Mouse (Mus musculus) lung, adult 18-20 months (tissue): ENCODE data around the gene Stat3.

Source experiments
- DNase-seq, 2 experiments: peaks; one replicate each; pipeline ENCODE4 v3.0.0; 2022; ENCODE audit warnings: mixed read lengths in 2 of 2

Gene Stat3

DNA sequence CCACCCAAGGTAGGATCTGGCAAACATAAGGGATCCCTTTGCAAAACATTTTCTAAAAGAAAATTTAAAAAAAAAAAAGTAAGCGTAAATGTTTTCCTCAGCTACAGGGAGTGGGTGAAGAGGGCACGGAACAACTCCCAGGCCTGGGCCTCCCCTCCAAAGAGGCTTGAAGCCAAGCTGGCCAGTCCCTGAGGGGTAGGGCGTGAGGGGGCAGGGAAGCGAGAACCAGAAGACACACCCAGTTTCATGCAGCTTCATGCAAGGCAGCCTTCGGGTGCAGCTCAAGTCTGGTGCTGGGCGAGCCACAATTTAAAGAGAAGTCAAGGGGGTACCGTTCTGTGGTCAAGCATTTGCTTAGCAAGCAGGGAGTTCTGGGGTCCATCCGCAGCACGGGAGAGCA, 24.3 kb upstream of the Stat3 start:
- peak; percentile 81 to 85 for DNase-seq

DNA sequence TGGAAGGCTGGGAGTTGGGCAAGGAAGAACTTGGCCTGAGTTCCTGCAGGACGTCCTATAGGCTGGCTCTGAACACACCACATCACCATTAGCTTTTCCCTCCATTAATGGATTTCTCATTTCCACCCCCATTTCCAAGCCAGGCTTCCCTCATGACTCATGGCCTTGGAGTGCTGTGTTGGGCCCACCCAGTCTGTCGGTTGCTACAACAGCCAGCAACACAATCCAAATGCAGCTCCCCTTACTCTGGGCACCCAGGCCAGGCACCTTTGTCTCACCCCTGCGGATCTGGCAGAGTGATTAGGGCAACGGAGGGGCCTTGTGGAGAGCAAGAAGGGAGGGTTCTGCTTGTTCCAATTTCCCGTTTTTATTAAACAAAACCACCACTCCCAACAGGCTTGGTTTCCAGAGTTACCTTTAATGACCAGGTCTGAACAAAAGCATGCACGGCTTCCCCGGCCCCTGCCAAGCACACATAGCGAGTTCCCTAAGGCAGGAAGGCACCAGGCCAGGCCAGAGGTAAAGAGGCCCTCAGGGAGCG, 23.1 kb upstream of the Stat3 start:
- DNase-seq = peak; percentile 78 to 83

DNA sequence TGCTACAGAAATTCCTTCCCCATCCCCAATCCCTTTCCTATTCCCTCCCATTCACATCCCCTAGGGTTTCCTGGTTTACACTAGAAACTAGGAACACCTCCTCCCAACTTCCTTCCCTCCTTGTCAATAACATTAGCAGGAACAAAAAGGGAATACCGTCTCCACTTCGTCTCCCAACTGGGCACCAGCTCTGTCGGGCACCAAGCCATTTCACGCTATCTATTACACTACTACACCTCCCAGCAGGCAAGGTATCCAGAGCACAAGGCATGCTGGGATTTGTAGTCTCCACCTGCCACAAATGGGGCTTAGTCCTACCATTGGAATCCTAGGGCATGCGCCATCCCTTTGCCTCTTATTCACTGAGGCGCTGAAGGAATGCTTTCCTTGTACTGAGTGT, 21.2 kb upstream of the Stat3 start:
- DNase-seq = peak; percentile 86 to 91

DNA sequence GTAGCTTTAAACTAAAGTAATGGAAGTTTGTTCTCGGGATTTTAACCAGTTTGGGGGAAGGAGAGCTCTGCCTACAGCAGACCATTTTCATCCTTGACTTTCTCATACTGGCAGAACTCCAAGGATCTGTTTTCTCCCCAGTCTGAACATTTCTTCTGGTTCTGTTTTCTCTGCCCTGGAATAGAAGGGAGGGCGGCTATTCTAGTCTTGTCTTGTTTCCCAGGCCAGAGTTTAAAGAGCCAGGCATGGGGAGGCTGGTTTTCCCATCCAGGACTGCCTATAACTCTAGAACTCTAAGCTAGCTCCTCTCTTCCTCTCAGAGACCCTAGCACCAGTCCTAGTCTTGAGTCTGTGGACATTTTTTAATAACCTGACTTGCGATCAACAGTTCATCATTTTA, 20.5 kb upstream of the Stat3 start:
- no peak for DNase-seq

DNA sequence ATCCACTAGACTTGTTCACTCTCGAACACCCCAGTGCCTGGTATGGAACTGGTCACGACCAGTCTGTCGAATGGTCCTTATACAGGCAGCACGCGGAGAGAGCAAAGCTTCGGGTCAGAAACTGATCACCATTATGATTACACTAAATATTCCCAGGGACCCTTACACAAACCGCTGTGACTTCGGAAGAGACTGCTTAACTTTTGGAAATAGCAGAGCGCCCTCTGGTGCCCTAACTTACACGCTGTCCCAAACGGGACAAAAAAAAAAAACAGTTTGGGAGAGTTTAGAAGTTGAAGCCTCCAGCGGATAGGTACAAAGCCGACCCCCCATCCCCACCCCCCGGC, 20.1 kb upstream of the Stat3 start:
- DNase-seq = peak; percentile 64 to 77

DNA sequence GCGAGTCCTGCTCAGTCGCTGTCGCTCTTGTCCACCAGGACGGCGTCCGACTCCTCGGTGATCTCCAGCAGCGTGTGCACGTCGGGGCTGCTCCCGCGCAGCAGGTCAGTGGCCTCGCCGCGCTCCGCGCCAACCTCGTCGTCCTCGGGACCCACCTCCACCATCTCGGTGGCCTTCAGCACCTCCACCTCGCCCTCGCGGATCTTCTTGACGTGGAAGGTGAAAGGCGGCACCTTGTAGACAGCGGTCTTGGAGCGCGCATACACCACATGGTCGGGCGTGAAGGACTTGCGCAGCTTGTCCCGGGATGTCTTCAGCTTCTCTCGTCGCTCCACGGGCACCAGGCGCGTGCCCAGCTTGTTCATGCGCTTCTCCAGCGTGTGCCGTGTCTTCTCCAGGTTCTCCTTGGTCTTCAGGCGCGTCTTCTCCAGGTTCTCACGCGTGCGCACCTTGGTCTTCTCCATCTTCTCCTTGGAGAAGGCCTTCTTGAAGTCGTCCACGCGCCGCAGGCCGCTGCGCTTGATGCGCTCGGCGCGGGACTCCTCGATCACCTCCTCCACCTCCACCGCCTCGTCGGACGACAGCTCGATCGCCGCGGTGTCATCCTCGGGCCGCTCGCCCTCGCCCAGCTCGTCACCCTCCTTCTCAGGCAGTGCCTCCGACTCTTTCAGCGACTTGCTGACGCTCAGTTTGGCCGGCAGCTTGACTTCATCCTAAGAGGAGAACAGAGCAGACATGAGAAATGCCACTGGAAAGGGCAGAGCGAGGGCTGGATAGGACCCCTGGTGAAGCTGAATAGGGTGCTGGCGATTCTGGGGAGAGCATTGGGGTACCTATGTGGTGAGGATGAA, 19.5 kb upstream of the Stat3 start:
- DNase-seq = no peak

DNA sequence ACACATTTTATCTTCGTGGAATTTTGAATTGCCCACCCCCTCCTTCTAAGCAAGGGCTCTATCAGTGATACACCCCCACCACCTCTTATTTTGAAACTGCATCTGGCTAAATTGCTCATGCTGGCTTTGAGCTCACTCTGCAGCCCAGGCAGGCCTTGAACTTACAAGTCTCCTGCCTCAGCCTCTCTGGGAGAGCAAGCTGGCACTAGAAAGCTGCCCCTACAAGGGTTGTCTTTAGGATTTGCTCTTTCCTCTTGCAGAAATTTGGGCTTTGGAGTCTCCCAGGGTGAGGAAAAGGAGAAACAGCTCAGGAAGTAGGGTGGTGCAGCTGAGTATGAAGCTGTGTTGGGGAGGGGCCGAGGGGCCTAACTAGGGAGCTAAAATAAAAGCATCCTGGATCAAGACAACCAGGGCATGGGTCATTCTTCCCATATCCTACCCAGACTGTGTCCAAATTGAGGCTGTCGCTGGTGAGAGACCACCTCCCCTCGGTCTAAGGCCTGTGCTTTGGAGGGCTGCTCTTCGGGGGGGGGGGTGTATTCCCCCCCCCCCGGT, 18.7 kb upstream of the Stat3 start:
- DNase-seq = no peak

DNA sequence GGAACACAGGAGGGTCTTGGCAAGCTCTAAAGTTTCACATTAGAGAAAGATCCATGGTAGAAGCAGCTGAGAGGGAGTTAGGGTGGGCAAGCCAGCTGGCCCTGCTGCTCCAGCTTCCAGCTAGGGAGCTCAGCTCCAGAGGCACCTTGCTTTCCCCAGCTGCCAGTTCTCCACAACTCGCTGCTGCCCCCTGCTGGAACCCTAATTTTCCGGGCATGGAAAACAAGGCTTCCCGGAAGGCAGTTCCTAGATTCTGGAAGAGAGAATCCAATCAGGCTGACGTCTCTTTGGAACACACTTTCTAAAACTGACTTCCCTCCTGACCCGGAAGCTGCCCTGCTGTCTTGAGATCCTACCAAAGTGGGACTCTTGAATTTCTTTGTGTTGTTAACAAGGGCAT, 17.9 kb upstream of the Stat3 start:
- DNase-seq = peak; percentile 86 to 91

DNA sequence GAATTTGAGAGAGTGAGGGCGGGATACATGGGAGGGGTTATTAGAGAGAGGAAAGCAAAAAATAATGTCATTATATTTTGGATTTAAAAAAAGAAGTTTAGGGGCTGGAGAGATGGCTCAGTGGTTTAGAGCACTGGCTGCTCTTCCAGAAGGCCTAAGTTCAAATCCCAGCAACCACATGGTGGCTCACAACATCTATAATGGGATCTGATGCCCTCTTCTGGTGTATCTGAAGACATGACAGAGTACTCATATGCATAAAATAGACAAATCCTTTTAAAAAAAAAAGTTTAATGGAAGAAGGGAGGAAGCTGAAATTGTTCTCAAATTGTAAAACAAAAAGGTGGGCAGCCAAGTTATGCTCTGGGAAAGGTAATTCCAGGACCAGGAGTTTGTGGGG, 10.2 kb upstream of the Stat3 start:
- DNase-seq = no peak

DNA sequence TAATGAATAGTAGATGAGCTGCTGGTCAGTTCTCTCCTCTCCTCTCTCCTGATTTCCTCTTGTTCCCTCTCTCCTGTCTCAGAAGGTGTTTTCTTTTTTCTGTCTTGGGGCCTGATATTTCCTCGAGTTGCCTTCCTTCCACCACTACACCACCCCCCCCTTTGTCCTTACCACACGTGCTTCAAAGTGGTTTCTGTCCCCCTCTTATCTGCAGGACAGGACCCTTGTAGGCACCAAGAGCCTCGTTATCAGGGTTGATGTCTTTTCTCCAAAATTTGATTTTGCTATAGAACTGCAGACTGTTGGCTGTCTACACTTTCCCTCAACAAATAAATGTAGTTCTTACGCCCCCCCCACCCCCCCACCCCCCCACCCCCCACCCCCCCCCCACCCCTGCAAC, 9.0 kb upstream of the Stat3 start:
- no peak for DNase-seq

DNA sequence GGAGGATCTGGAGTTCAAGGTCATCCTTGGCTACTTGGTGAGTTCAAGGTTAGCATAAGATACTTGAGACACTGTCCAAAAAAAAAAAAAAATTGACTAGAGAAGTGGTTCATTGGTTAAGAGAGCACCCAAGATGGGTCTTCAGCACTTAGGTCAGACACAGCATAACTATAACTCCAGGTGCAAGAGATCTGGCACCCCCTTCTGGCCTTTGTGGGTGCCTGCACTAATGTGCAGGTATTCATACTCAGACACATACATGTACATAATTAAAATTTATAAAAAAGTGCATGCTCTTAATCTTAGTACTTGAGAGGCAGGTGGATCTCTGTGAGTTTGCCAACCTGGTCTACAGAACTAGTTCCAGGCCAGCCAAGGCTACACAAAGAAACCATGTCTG, 8.2 kb upstream of the Stat3 start:
- DNase-seq = no peak

DNA sequence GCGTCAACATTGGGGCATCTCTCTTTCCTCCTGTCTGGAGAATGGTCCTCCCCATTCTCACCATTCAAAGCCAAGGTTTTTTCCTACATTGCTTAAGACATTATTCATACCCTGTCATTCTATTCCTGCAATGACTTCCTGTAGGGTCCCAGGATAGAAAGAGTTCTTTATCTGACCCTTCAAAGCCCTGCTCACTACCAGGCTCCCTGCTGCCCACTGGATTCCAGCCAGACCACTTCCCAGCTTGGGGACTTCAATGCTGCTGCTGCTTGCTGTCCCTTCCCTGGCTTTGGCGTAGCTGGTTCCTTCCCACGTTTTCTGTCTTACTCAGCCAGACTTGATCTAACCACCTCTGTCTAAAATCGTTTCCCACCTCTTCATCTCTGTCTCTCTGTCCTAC, 7.5 kb upstream of the Stat3 start:
- DNase-seq = no peak

DNA sequence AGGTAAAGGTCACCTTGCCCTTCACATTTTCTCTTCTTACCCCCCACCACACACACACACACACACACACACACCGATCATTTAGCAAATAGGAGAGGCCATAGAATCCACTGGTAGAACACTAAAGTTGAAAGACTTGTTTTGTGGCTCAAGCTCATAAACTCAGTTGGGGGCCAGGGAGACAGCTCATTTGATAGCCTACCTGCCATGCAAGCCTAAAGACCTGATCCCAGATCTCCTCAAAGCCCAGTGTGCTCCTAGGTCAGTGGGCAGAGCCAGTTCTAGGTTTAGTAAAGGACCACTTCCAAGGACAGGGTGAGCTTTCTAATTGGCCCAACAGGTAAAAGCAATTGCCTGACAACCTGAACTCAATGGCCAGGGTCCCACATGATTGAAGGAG, 3.0 kb upstream of the Stat3 start:
- no peak for DNase-seq

DNA sequence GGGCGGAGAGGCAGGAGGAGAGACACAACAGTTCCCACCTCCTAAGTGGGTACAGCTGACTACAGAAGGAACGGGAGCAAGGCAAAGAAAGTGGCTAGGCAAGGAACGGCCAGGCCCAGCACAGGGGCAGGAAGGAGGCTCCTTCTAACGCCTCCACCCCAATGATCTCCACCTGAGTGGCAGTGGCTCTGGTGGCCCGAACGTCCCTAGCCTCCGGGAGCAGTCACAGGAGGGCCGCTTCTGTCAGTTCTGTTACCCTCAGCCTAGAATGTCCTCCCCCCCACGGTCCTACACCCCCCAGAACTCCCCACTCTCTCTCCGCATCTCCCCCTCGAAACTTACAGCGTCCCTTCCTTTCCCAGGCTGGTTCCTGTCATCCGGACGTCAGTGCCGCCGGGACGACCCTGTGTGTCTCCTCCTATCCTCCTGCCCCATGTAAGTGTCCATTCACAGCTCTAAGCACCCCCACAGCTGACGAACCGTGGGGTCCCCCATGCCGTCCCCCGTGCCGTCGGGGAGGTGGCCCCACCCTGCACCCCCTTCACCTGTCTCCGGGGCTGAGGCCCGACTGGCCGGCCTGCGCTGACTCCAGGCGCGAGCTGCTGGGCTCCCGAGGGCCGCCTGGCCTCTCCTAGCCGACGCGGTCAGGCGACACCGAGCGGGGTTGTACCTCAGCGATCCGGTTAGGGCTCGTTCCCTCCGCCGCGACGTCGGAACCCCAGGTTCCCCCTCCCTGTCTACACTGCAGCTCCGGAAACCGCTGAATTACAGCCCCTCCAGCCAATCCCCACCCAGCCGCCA, 429 bp downstream of the Stat3 start:
- peak in 1 of 2 experiments; percentile 42 for DNase-seq

DNA sequence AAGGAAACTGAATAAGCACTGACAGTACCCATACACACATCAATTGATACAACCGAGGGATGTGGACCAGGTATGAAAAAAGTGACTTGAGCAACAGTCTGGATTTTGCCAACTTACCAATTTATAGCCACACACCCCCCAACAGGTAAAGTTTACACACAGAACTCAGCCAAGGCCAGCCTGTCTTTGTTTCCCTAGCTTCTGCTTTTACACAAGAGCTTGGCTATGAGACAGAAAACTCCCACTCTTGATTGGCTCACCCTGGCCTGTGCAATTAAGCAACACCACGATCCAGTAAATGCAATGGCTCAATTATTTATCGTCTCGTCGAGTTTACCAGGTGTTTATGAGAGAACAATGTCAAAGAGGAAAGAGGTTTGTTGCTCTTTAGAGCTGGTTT, 1.2 kb downstream of the Stat3 start:
- DNase-seq = peak; percentile 76 to 88

DNA sequence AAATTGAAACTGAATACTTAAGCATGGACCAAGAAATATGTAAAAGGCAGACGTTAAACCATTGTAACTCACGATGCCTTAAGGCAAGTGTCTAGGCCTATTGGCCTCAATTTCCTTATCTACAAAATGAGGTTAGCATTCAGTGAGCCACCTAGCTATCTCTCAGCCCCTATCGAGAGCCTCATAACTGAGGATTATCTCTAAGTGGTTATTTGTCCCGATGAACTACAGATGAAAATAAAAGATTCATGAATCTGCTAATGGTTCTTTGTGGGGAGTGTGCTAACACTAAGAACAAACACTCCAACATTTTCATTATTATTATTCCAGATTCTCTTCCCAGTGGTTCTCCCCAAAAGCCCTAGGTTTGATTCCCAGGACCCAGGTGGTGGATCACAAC, 2.0 kb downstream of the Stat3 start:
- no peak for DNase-seq

DNA sequence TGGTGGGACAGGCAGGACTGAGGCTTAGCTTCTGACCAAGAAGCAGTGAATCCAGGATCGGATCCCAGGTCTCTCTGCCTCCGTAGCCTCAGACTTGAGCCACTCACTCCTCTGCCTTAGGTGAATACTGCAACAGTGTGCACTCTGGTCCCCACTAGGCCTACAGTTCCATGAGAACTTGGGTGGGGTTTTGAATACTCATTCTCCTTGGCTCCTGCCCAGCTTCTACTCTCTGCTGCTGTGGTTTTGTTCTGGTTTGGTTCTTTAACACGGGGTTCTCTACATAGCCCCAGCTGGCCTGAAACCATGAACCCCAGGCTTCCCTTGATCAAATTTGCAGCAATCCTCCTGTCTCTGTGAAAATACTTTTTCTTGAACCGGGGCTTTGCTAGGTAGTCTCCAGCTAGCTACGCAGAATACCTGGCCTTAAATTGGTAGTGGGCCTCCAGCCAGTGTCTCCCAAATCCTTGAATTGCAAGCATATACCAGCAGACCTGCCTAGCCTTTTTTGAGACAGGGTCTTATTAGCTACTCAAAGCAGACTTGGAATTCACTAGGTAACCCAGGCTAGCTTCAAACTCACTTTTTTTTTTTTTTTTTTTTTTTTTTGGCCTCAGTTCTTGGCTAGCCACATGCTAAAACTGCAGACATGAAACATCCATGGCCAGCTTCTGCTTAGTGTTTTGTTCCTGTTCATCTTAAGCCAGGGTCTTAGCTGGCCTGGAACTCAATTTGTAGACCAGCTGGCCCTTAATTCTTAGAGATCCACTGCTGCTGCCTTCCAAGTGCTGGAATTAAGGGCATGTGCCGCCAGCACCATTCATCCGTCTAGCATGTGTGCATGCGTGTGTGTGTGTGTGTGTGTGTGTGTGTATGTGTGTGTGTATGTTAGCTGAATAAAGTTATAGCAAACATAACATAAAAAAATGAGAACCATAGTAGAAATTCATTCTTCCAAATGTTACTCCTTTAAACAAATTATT, 3.7 kb downstream of the Stat3 start:
- DNase-seq = peak; percentile 46 to 69

DNA sequence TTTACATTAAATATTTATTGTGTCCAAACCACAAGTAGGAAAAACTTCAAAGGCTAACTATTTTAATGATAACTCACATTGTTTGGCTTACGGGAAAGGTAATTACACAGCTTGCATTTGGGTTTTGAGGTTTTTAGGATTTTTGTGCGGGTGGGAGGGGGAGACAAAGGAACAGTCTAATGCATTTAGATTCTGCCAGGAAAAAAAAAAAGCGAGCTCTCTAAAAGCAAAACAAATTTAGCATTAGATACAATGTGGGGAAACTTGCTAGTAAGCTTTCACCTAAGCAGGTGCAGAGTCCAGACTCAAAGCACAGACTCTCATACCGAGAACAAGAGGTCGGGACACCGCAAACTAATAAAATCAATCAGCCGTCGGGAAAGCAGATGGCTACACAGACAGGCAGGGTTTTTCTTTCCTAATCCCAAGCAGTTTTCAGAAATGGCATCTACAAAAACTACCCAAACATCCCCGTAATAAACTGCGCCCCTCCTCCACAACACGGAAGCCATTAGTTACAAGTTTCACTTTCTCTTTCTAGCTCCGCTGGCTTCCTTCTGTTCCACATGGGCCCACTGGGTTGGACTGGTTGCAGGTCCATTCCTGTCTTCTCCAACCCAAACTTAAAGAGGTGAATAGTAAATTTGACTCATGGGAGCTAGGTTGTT, 8.0 kb downstream of the Stat3 start:
- peak; percentile 48 to 59 for DNase-seq

DNA sequence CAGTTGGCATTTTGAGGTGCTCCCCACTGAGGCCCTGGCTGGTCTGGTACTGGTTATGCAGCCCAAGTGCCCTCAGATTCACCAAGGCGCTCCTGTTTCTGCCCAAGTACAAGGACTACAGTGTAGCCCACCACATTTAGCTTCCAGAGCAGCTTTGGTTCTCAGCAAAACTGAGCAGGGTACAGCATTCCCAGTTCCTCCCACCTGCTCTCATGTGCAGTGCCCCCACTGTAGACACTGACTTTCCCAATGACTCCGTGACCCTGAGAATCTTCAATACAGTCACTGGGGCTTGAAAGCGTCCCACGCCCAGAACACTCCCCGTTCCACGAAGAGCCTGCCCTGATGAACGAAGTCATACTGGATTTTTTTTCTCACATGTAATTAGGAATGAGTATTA, 8.7 kb downstream of the Stat3 start:
- DNase-seq = no peak

DNA sequence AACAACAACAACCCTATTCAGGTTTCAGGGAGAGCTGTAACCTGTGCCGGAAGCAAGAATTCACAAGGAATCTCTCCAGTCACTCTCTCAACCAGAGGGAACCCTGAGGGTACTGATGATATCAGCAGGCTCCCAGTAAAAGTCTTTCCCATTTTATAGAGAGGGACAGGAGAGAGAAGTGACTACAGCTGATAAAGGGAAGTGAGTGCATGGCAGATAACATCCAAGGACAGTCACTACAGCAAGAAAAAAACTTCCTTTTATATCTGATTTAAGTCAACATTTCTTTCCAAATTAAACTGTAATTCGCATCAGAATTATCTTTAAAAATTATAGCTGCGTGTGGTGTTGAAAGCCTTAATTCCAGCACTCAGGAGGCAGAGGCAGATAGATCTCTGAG, 12.0 kb downstream of the Stat3 start:
- DNase-seq = no peak

DNA sequence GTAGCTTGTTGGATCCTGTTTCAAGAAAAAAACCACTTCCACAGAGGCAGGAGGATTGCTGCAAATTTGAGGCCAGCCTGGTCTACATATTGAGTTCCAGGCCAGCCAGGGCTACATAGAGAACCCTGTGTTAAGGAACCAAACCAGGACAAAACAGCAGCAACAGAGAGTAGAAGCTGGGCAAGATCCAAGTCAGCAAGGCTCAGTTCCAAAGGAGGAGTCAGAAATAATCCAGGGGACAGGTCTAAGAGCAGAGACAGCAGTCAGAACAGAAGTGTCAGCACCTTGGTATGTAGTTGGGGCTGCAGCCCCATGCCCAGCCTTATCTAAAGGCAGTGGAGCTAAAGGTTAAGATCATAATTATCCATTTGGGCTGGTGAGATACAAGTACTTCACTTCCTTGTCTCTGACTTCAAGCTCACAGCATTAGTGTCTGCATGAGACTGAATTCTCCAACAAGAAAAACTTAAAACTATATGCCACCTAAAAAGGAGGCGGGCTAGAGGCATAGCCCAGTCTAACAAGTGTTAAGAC, 14.9 kb downstream of the Stat3 start:
- DNase-seq = no peak
